Mouse (Mus musculus) brown adipose tissue, adult 24 weeks (tissue): ENCODE measurements around the gene Hmbs. TPM values are rescaled to one million over a fixed set of nuclear protein-coding genes. Genes with fewer than 3 reads are reported as not detected.
"Not testable (repeated sequence)": the region's sequence is repeated elsewhere in the genome, so short reads cannot be mapped to it uniquely, and the experiment has no call there.

ENCODE experiments used
- H3K27ac ChIP-seq: fragments of 200-500 bp; replicated peaks from 2 replicates; pipeline ENCODE4 v1.5.1; 2012; ENCODE audit warnings: low read depth, mild to moderate bottlenecking, low read length
- H3K4me1 ChIP-seq: fragments of 200-500 bp; 2 replicates; pipeline ENCODE4 v1.6.1; 2012; ENCODE audit warnings: low read length, mixed read lengths; ENCODE audit not compliant: control insufficient read depth, insufficient read depth, insufficient read length
- H3K4me3 ChIP-seq: fragments of 200-500 bp; 2 replicates; pipeline ENCODE4 v1.5.1; 2012; ENCODE audit warnings: low read depth, mild to moderate bottlenecking, low read length, moderate library complexity; ENCODE audit not compliant: insufficient read depth
- polyA plus RNA-seq: library from polyadenylated mRNA; stranded (reverse); fragments of >200 nt; gene quantifications from 2 replicates; pipeline ENCODE4 v1.2.4, GENCODE M21; 2012; ENCODE audit not compliant: missing spikeins, insufficient read depth, insufficient read length

The Hmbs gene
- polyA plus RNA-seq, 1 experiment, result 58.0 TPM

DNA sequence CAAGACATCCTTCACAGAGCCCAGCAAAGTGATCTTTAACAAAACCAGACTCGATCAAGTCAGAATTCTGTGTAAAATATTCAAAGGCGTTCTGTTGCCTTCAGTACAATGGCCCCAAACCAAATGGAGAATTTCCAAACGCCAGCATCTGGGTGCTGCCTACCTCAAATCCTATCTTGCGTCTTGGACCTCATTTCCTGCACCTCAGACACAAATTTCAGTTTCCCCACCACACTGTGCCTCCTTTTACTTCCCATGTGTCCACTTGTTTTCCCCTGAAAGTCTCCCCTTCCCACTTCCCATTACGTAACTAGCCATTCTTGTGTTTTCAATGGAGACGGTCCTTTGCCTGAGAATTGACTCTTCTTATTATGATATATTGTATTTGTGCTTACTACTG, 37.5 kb downstream of the Hmbs start:
- Histone ChIP-seq H3K27ac (no peak overlapping the region), H3K4me1 (peaks cover 11% of the 10 kb centered on the region), H3K4me3 (no peak overlapping the region)

- peak within 1 kb of the TSS; percentile 71 for H3K4me3 ChIP-seq
- peak within 1 kb of the TSS; percentile 69 for H3K27ac ChIP-seq
- peaks cover 7% of the 10 kb centered on the region for H3K4me1 ChIP-seq
Measured at GRCm38 (mm10) chr9:44305466-44306079, 38.5 kb downstream of the Hmbs start, which contains the start of gene Hinfp. Gene Hinfp, minus strand, starts transcription at chr9:44305671.

DNA sequence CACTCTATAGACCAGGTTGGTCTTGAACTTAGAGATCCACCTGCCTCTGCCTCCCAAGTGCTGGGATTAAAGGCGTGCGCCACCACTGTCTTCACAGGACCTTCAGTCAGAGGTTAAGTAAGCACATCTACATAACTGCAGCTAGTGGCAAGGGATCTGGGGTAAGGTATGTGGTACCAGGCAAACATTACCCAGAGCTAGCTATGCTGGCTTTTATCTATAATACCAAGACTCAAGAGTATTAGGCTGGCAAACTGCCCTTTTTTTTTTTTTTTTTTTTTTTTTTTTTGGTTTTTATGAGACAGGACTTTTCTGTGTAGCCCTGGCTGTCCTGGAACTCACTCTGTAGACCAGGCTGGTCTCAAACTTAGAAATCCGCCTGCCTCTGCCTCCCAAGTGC, 44.0 kb downstream of the Hmbs start:
- not testable (repeated sequence) for H3K4me3 ChIP-seq, H3K27ac ChIP-seq, H3K4me1 ChIP-seq

DNA sequence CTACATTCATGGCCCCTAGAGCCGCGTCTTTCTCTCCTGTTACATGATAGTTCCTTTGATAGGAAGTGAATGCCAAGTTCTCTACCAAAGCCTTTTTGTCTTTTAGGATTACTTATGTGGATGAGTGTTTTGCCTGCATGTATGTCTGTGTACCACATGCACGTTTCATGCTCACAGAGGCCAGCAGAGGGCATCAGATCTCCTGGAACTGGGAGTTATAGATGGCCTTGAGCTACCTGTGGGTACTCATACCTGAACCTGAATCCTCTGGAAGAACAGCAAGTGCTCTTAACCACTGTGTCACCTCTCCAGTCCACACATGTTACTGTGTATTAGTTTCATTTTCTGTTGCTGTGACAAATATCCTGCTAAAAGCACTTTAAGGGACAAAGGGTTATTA, 51.5 kb downstream of the Hmbs start:
- no peak overlapping the region for H3K4me3 ChIP-seq
- no peak overlapping the region for H3K27ac ChIP-seq
- peaks cover under 1% of the 10 kb centered on the region; the same call in 1 of the 2 replicates for H3K4me1 ChIP-seq

GRCm38 (mm10) chr9:44288959-44289291, 55.1 kb downstream of the Hmbs start:
- peaks cover 4% of the 10 kb centered on the region; the same call in 1 of the 2 replicates for H3K4me1 ChIP-seq
- H3K4me3 ChIP-seq, result no peak overlapping the region
- H3K27ac ChIP-seq, result no peak overlapping the region

- Histone ChIP-seq H3K27ac (no peak within 1 kb of the TSS), H3K4me3 (peak within 1 kb of the TSS; percentile 57), H3K4me1 (peaks cover 4% of the 10 kb centered on the region; the same call in 1 of the 2 replicates)
Measured at GRCm38 (mm10) chr9:44288076-44288958, 55.7 kb downstream of the Hmbs start, which contains the start of gene Abcg4. Gene Abcg4, minus strand, starts transcription at chr9:44288615.

- Histone ChIP-seq H3K4me3 (peak overlapping the region; percentile 57), H3K4me1 (peaks cover 4% of the 10 kb centered on the region; the same call in 1 of the 2 replicates), H3K27ac (no peak overlapping the region)
Measured at GRCm38 (mm10) chr9:44287401-44288075, 56.5 kb downstream of the Hmbs start.

GRCm38 (mm10) chr9:44287003-44287400, 57.0 kb downstream of the Hmbs start:
- no peak overlapping the region for H3K27ac ChIP-seq
- peak overlapping the region; percentile 57 for H3K4me3 ChIP-seq
- H3K4me1 ChIP-seq, result peaks cover 4% of the 10 kb centered on the region; the same call in 1 of the 2 replicates

Other genes starting within 250 kb of the Hmbs start
- not detected in 2 replicates for gene Mfrp, start 242.5 kb downstream of the Hmbs start, polyA plus RNA-seq
- 3.6 and 3.7 TPM in 2 replicates for gene C1qtnf5, start 237.0 kb downstream of the Hmbs start, polyA plus RNA-seq
- gene Gm49380, start 230.7 kb downstream of the Hmbs start, polyA plus RNA-seq, result not detected in 2 replicates
- gene Rnf26, start 230.7 kb downstream of the Hmbs start, polyA plus RNA-seq, result 8.7 and 10.4 TPM in 2 replicates
- 27.8 and 28.1 TPM in 2 replicates for gene Mcam, start 209.8 kb downstream of the Hmbs start, polyA plus RNA-seq
- gene Cbl, start 110.2 kb downstream of the Hmbs start, polyA plus RNA-seq, result 10.8 and 11.6 TPM in 2 replicates
- not detected in 2 replicates for gene Ccdc153, start 103.6 kb downstream of the Hmbs start, polyA plus RNA-seq
- not detected in 2 replicates for gene Pdzd3, start 92.8 kb downstream of the Hmbs start, polyA plus RNA-seq
- 8.7 and 8.8 TPM in 2 replicates for gene Nlrx1, start 75.6 kb downstream of the Hmbs start, polyA plus RNA-seq
- gene Abcg4, start 55.6 kb downstream of the Hmbs start, polyA plus RNA-seq, result 0.36 TPM in 1 of 2 replicates, not detected in the other
- gene Hinfp, start 38.6 kb downstream of the Hmbs start, polyA plus RNA-seq, result 4.7 and 5.1 TPM in 2 replicates
- gene C2cd2l, start 23.9 kb downstream of the Hmbs start, polyA plus RNA-seq, result 9.7 and 11.8 TPM in 2 replicates
- gene Dpagt1, start 18.2 kb downstream of the Hmbs start, polyA plus RNA-seq, result 14.6 and 17.9 TPM in 2 replicates
- 2.9 and 4.8 TPM in 2 replicates for gene H2afx, start 9.5 kb downstream of the Hmbs start, polyA plus RNA-seq
- 19.2 and 25.3 TPM in 2 replicates for gene Vps11, start 17.4 kb upstream of the Hmbs start, polyA plus RNA-seq
- gene Hyou1, start 35.3 kb upstream of the Hmbs start, polyA plus RNA-seq, result 30.8 and 42.2 TPM in 2 replicates
- gene Slc37a4, start 52.6 kb upstream of the Hmbs start, polyA plus RNA-seq, result 19.2 and 21.2 TPM in 2 replicates
- gene Rps25, start 62.9 kb upstream of the Hmbs start, polyA plus RNA-seq, result 1,821 and 1,946 TPM in 2 replicates
- gene Trappc4, start 63.4 kb upstream of the Hmbs start, polyA plus RNA-seq, result 112 and 145 TPM in 2 replicates
- gene Ccdc84, start 74.3 kb upstream of the Hmbs start, polyA plus RNA-seq, result 7.3 and 11.1 TPM in 2 replicates
- not detected in 2 replicates for gene Foxr1, start 96.9 kb upstream of the Hmbs start, polyA plus RNA-seq
- not detected in 2 replicates for gene Upk2, start 110.7 kb upstream of the Hmbs start, polyA plus RNA-seq
- gene Bcl9l, start 138.6 kb upstream of the Hmbs start, polyA plus RNA-seq, result 19.2 and 24.4 TPM in 2 replicates
- gene Cxcr5, start 217.6 kb upstream of the Hmbs start, polyA plus RNA-seq, result not detected in 2 replicates